29 mouse cellular contexts compared by ENCODE assay signal in genomic region chr5:139944697-139945096, GRCm38 (mm10). TPM values are rescaled to one million over a fixed set of nuclear protein-coding genes. Genes with fewer than 3 reads are reported as not detected.
DNase-seq lines count a peak whose midpoint lies in the region; ATAC-seq and TF ChIP-seq lines count a peak whose summit lies in the region.
"Had no signal": no experiment of that assay in that cellular context is flagged by ENCODE, and none has a peak within 500 bp of the region (broad histone marks: within the 10 kb centered on the region; RNA-seq: fewer than 3 reads in every experiment).

No protein-coding gene starts in this region.

- H3K4me3 ChIP-seq in forebrain, embryonic 10.5 days = no peak overlapping the region
- no peak overlapping the region for H3K4me3 ChIP-seq in forebrain, embryonic 11.5 days (ENCODE audit: low read depth, low read length)
- peak overlapping the region; percentile 26; the same call in 1 of the 2 replicates for H3K4me3 ChIP-seq in E14TG2a.4 (replicated peaks; ENCODE audit: low read length)
- H3K4me3 ChIP-seq in forebrain, embryonic 15.5 days = no peak overlapping the region
- H3K4me3 ChIP-seq: embryonic facial prominence, embryonic 13.5 days; gastrocnemius, adult 2 months; heart, adult 2 months; heart, embryonic 12.5 days; intestine, embryonic 15.5 days; layer of hippocampus, adult 2 months; limb, embryonic 12.5 days; liver, embryonic 15.5 days; neural tube, embryonic 13.5 days had no signal

- no peak for TF ChIP-seq CTCF in E14TG2a.4 (conservative IDR thresholded peaks at IDR 0.05; ENCODE audit: low read length)

- WGBS in forebrain, embryonic 10.5 days = 67% methylated on average over 7 of the region's 7 CpGs
- 52% methylated on average over 7 of the region's 7 CpGs for WGBS in forebrain, embryonic 11.5 days
- 27% methylated on average over 7 of the region's 7 CpGs for WGBS in forebrain, embryonic 15.5 days

- DNase-seq in forebrain, embryonic 10.5 days (ENCODE audit: extremely low spot score, low spot score) = no peak
- no peak for DNase-seq in forebrain, embryonic 11.5 days (ENCODE audit: low spot score)
- peak; percentile 85 for DNase-seq in ZHBTc4 (ENCODE audit: low read depth, low spot score)
- no peak for DNase-seq in right cerebral cortex, postnatal 4 days
- DNase-seq in ovary, postnatal 14 days (ENCODE audit: low spot score) = no peak
- no peak for DNase-seq in adrenal gland, postnatal 25 days
- DNase-seq: adrenal gland, postnatal 14 days; gastrocnemius, adult 2 months; gastrocnemius, postnatal 36 days; heart, adult 2 months; heart, postnatal 4 days; kidney, adult 2 months; kidney, postnatal 36 days; layer of hippocampus, postnatal 36 days; lung, embryonic 14.5 days; lung, postnatal 14 days; thymus, postnatal 4 days had no signal

- no peak overlapping the region for H3K4me2 ChIP-seq in forebrain, embryonic 11.5 days (ENCODE audit: low read depth, low read length, severe bottlenecking)
- H3K4me2 ChIP-seq in forebrain, embryonic 15.5 days (replicated peaks) = no peak overlapping the region
- H3K4me2 ChIP-seq: embryonic facial prominence, embryonic 13.5 days; heart, embryonic 12.5 days; intestine, embryonic 15.5 days; limb, embryonic 12.5 days; liver, embryonic 15.5 days; lung, embryonic 14.5 days; neural tube, embryonic 13.5 days had no signal

- no peaks in the 10 kb centered on the region for H3K27me3 ChIP-seq in forebrain, embryonic 10.5 days (ENCODE audit: poor library complexity, severe bottlenecking)
- no peaks in the 10 kb centered on the region for H3K27me3 ChIP-seq in forebrain, embryonic 11.5 days (ENCODE audit: control insufficient read depth, insufficient read depth, low read length)
- H3K27me3 ChIP-seq in E14TG2a.4 (ENCODE audit: insufficient read depth, low read length) = peaks cover 47% of the 10 kb centered on the region
- no peaks in the 10 kb centered on the region for H3K27me3 ChIP-seq in forebrain, embryonic 15.5 days
- H3K27me3 ChIP-seq: embryonic facial prominence, embryonic 13.5 days; intestine, embryonic 15.5 days; liver, embryonic 15.5 days; neural tube, embryonic 13.5 days had no signal

- ATAC-seq in forebrain, embryonic 11.5 days (replicated peaks; ENCODE audit: low FRiP score) = no peak
- peak; percentile 59; the same call in 1 of the 2 replicates for ATAC-seq in forebrain, embryonic 15.5 days (replicated peaks)
- ATAC-seq: hindbrain, embryonic 16.5 days had no signal

- no peak overlapping the region for H3K9ac ChIP-seq in forebrain, embryonic 11.5 days (ENCODE audit: low read length)
- H3K9ac ChIP-seq in forebrain, embryonic 15.5 days (replicated peaks) = no peak overlapping the region
- H3K9ac ChIP-seq: embryonic facial prominence, embryonic 13.5 days; heart, embryonic 12.5 days; intestine, embryonic 15.5 days; limb, embryonic 12.5 days; liver, embryonic 15.5 days; lung, embryonic 14.5 days; neural tube, embryonic 13.5 days had no signal

- peaks cover 25% of the 10 kb centered on the region for H3K4me1 ChIP-seq in forebrain, embryonic 10.5 days
- H3K4me1 ChIP-seq in forebrain, embryonic 11.5 days (replicated peaks; ENCODE audit: control insufficient read depth, insufficient read depth, low read length) = peaks cover 4% of the 10 kb centered on the region; the same call in 1 of the 2 replicates
- H3K4me1 ChIP-seq in E14TG2a.4 (replicated peaks; ENCODE audit: low read depth, low read length) = peaks cover 70% of the 10 kb centered on the region
- H3K4me1 ChIP-seq in forebrain, embryonic 15.5 days = peaks cover 25% of the 10 kb centered on the region
- H3K4me1 ChIP-seq: heart, embryonic 12.5 days; liver, embryonic 15.5 days had no signal

- H3K36me3 ChIP-seq in forebrain, embryonic 10.5 days (replicated peaks) = no peaks in the 10 kb centered on the region
- no peaks in the 10 kb centered on the region for H3K36me3 ChIP-seq in forebrain, embryonic 11.5 days (ENCODE audit: control insufficient read depth, insufficient read depth, low read length)
- H3K36me3 ChIP-seq in E14TG2a.4 (ENCODE audit: insufficient read depth, low read length) = no peaks in the 10 kb centered on the region
- H3K36me3 ChIP-seq in forebrain, embryonic 15.5 days = no peaks in the 10 kb centered on the region
- H3K36me3 ChIP-seq: embryonic facial prominence, embryonic 13.5 days; heart, embryonic 12.5 days; intestine, embryonic 15.5 days; limb, embryonic 12.5 days; liver, embryonic 15.5 days; neural tube, embryonic 13.5 days had no signal

- 0 out of 2 replicates have a peak overlapping the region, but pooled peaks have one; percentile 4 for H3K27ac ChIP-seq in forebrain, embryonic 10.5 days
- H3K27ac ChIP-seq in forebrain, embryonic 11.5 days (ENCODE audit: low read depth, low read length) = no peak overlapping the region
- H3K27ac ChIP-seq in forebrain, embryonic 15.5 days (replicated peaks) = peak overlapping the region; percentile 29
- H3K27ac ChIP-seq: embryonic facial prominence, embryonic 13.5 days; gastrocnemius, adult 2 months; heart, adult 2 months; intestine, embryonic 15.5 days; layer of hippocampus, adult 2 months; limb, embryonic 12.5 days; liver, embryonic 15.5 days; neural tube, embryonic 13.5 days had no signal

- peaks cover 3% of the 10 kb centered on the region; the same call in 1 of the 2 replicates for H3K9me3 ChIP-seq in forebrain, embryonic 10.5 days
- H3K9me3 ChIP-seq in forebrain, embryonic 11.5 days (ENCODE audit: control insufficient read depth, low read length) = no peaks in the 10 kb centered on the region
- peaks cover 3% of the 10 kb centered on the region; the same call in 1 of the 2 replicates for H3K9me3 ChIP-seq in E14TG2a.4 (ENCODE audit: low read length)
- no peaks in the 10 kb centered on the region for H3K9me3 ChIP-seq in forebrain, embryonic 15.5 days
- H3K9me3 ChIP-seq: intestine, embryonic 15.5 days; liver, embryonic 15.5 days had no signal

RNA-seq across cellular contexts. Expression of gene Elfn1, which starts 37.0 kb away (rescaled TPM):
- polyA plus RNA-seq in forebrain, embryonic 10.5 days (2016; fragmentation: Nextera tagmentation; extraction: Ambion mirVana) = 0.07 and 0.32 TPM in 2 replicates
- 0.52 and 0.93 TPM in 2 replicates for polyA plus RNA-seq in forebrain, embryonic 11.5 days (2014; fragmentation: Nextera tagmentation; extraction: Ambion mirVana)
- polyA plus RNA-seq in forebrain, embryonic 15.5 days (2015; fragmentation: Nextera tagmentation; extraction: Ambion mirVana) = 2.4 and 2.6 TPM in 2 replicates
- 16.4 and 17.0 TPM in 2 replicates for total RNA-seq in adrenal gland, postnatal 25 days (2021)
- total RNA-seq: common myeloid progenitor, adult 5-6 weeks; gastrocnemius, adult 2 months; gastrocnemius, postnatal 36 days; liver, adult 2 months had no signal
